Mouse (Mus musculus): Measurements from ENCODE around the gene Acot11.

Acot11 gene

GRCm38 (mm10) chr4:106804910-106805274, at the start of gene Acot11:
Gene Acot11 (minus strand): TSS chr4:106804998.
- DNase-seq (ENCODE audit: low spot score in 2 of 2), result peak; percentile 52 to 56

GRCm38 (mm10) chr4:106848290-106849092, 43.7 kb upstream of the Acot11 start:
- DNase-seq (ENCODE audit: low spot score in 2 of 2), result no peak

GRCm38 (mm10) chr4:106847591-106848289, 42.9 kb upstream of the Acot11 start:
- no peak for DNase-seq (ENCODE audit: low spot score in 2 of 2)

- no peak for DNase-seq (ENCODE audit: low spot score in 2 of 2)
Observed at GRCm38 (mm10) chr4:106842561-106842960, 37.8 kb upstream of the Acot11 start.

GRCm38 (mm10) chr4:106841856-106842255, 37.1 kb upstream of the Acot11 start:
- no peak for DNase-seq (ENCODE audit: low spot score in 2 of 2)

GRCm38 (mm10) chr4:106841303-106841702, 36.5 kb upstream of the Acot11 start:
- DNase-seq (ENCODE audit: low spot score in 2 of 2), result no peak

- DNase-seq (ENCODE audit: low spot score in 2 of 2), result no peak
Observed at GRCm38 (mm10) chr4:106840651-106841145, 35.9 kb upstream of the Acot11 start.

- DNase-seq (ENCODE audit: low spot score in 2 of 2), result peak; percentile 87 to 88
Observed at GRCm38 (mm10) chr4:106839964-106840611, 35.3 kb upstream of the Acot11 start.

- peak; percentile 27 to 74 for DNase-seq (ENCODE audit: low spot score in 2 of 2)
Observed at GRCm38 (mm10) chr4:106839254-106839834, 34.5 kb upstream of the Acot11 start.

- peak; percentile 93 to 97 for DNase-seq (ENCODE audit: low spot score in 2 of 2)
Observed at GRCm38 (mm10) chr4:106838548-106839253, 33.9 kb upstream of the Acot11 start.

GRCm38 (mm10) chr4:106837964-106838363, 33.2 kb upstream of the Acot11 start:
- DNase-seq (ENCODE audit: low spot score in 2 of 2), result peak; percentile 24 to 34

- DNase-seq (ENCODE audit: low spot score in 2 of 2), result no peak
Observed at GRCm38 (mm10) chr4:106837425-106837824, 32.6 kb upstream of the Acot11 start.

GRCm38 (mm10) chr4:106830545-106831112, 25.8 kb upstream of the Acot11 start:
- DNase-seq (ENCODE audit: low spot score in 2 of 2), result no peak

- DNase-seq (ENCODE audit: low spot score in 2 of 2), result peak; percentile 62 to 70
Observed at GRCm38 (mm10) chr4:106827738-106828361, 23.1 kb upstream of the Acot11 start.

- DNase-seq (ENCODE audit: low spot score in 2 of 2), result no peak
Observed at GRCm38 (mm10) chr4:106825229-106825628, 20.4 kb upstream of the Acot11 start.

- no peak for DNase-seq (ENCODE audit: low spot score in 2 of 2)
Observed at GRCm38 (mm10) chr4:106819404-106819803, 14.6 kb upstream of the Acot11 start.

- no peak for DNase-seq (ENCODE audit: low spot score in 2 of 2)
Observed at GRCm38 (mm10) chr4:106818332-106818731, 13.5 kb upstream of the Acot11 start.

- no peak for DNase-seq (ENCODE audit: low spot score in 2 of 2)
Observed at GRCm38 (mm10) chr4:106817017-106817416, 12.2 kb upstream of the Acot11 start.

GRCm38 (mm10) chr4:106815396-106816324, 10.9 kb upstream of the Acot11 start:
- no peak for DNase-seq (ENCODE audit: low spot score in 2 of 2)

Measured in urinary bladder, adult 18-20 months (tissue).